Mouse (Mus musculus) megakaryocyte progenitor cell, adult 5-6 weeks (primary cell): Measurements from ENCODE around the gene Sf3b2. TPM values are rescaled to one million over a fixed set of nuclear protein-coding genes. Genes with fewer than 3 reads are reported as not detected.

Source experiments
- ATAC-seq: replicated peaks from 2 replicates; pipeline ENCODE4 v1.8.0; 2016; ENCODE audit warnings: mild to moderate bottlenecking, moderate TSS enrichment, inconsistent platforms; ENCODE audit not compliant: poor library complexity
- total RNA-seq, 2 experiments: library from RNA; stranded (forward) in 1 of 2; stranded (reverse) in 1 of 2; fragments of 157-497, 149-512 nt in 1 of 2; fragments of 200-1000 nt in 1 of 2; gene quantifications; 2 replicates each; pipeline versions ENCODE4 v1.2.3 to v1.2.4; 2015 to 2017

Gene Sf3b2
- total RNA-seq (2015) (119 and 147 TPM in 2 replicates), total RNA-seq (2017) (239 and 261 TPM in 2 replicates)

- peak; percentile 97 for ATAC-seq
Observed at GRCm38 (mm10) chr19:5294972-5295735, at the start of gene Sf3b2. Gene Sf3b2, minus strand, starts transcription at chr19:5295455.

GRCm38 (mm10) chr19:5341360-5341759, 46.1 kb upstream of the Sf3b2 start:
- ATAC-seq, result no peak

- ATAC-seq, result peak; percentile 84
Observed at GRCm38 (mm10) chr19:5337975-5338374, 42.7 kb upstream of the Sf3b2 start.

GRCm38 (mm10) chr19:5335441-5335840, 40.2 kb upstream of the Sf3b2 start, which contains the start of gene Catsper1:
Gene Catsper1, plus strand, starts transcription at chr19:5335741.
- ATAC-seq, result no peak

- no peak for ATAC-seq
Observed at GRCm38 (mm10) chr19:5334741-5335140, 39.5 kb upstream of the Sf3b2 start.

- ATAC-seq, result no peak
Observed at GRCm38 (mm10) chr19:5327970-5328369, 32.7 kb upstream of the Sf3b2 start.

- ATAC-seq, result 0 out of 2 replicates have a peak, but pooled peaks have one; percentile 48
Observed at GRCm38 (mm10) chr19:5323801-5324200, 28.5 kb upstream of the Sf3b2 start.

GRCm38 (mm10) chr19:5313189-5313588, 17.9 kb upstream of the Sf3b2 start:
- ATAC-seq, result no peak

- no peak for ATAC-seq
Observed at GRCm38 (mm10) chr19:5309025-5309424, 13.8 kb upstream of the Sf3b2 start.

GRCm38 (mm10) chr19:5306968-5307734, 11.9 kb upstream of the Sf3b2 start:
- ATAC-seq, result no peak

- ATAC-seq, result peak; percentile 49; the same call in 1 of the 2 replicates
Observed at GRCm38 (mm10) chr19:5306279-5306678, 11.0 kb upstream of the Sf3b2 start.

- peak; percentile 98 for ATAC-seq
Observed at GRCm38 (mm10) chr19:5302455-5302854, 7.2 kb upstream of the Sf3b2 start.

- no peak for ATAC-seq
Observed at GRCm38 (mm10) chr19:5300588-5300987, 5.3 kb upstream of the Sf3b2 start.

GRCm38 (mm10) chr19:5297903-5298800, 2.9 kb upstream of the Sf3b2 start, which contains the start of gene Gal3st3:
Gene Gal3st3, plus strand, starts transcription at chr19:5298331.
- ATAC-seq, result no peak

GRCm38 (mm10) chr19:5296630-5297029, 1.4 kb upstream of the Sf3b2 start:
- ATAC-seq, result no peak

GRCm38 (mm10) chr19:5295736-5296075, 451 bp upstream of the Sf3b2 start:
- ATAC-seq, result peak; percentile 38

GRCm38 (mm10) chr19:5278381-5278780, 16.9 kb downstream of the Sf3b2 start:
- no peak for ATAC-seq

- no peak for ATAC-seq
Observed at GRCm38 (mm10) chr19:5277140-5277539, 18.1 kb downstream of the Sf3b2 start.

- no peak for ATAC-seq
Observed at GRCm38 (mm10) chr19:5276531-5276930, 18.7 kb downstream of the Sf3b2 start.

GRCm38 (mm10) chr19:5275736-5276135, 19.5 kb downstream of the Sf3b2 start:
- no peak for ATAC-seq

- ATAC-seq, result no peak
Observed at GRCm38 (mm10) chr19:5274641-5275040, 20.6 kb downstream of the Sf3b2 start.
